Mouse (Mus musculus): ENCODE results near the gene Gm20843. TPM values are rescaled to one million over a fixed set of nuclear protein-coding genes. Genes with fewer than 3 reads are reported as not detected.
"Not testable (repeated sequence)": the region's sequence is repeated elsewhere in the genome, so short reads cannot be mapped to it uniquely, and the experiment has no call there.

Gm20843 gene
- total RNA-seq (2021), result not detected

- DNase-seq (ENCODE audit: low spot score in 2 of 2); intact Hi-C loops (cut with DNase I): not testable (repeated sequence)
These were observed at the start of gene Gm20843 for GRCm38 (mm10) chrY:72247018-72247417. Gene Gm20843 (minus strand): TSS chrY:72247118.

Measured in left cerebral cortex, postnatal 25 days (tissue).